ENCODE assay signal across 35 mouse cellular contexts in the genomic region with DNA sequence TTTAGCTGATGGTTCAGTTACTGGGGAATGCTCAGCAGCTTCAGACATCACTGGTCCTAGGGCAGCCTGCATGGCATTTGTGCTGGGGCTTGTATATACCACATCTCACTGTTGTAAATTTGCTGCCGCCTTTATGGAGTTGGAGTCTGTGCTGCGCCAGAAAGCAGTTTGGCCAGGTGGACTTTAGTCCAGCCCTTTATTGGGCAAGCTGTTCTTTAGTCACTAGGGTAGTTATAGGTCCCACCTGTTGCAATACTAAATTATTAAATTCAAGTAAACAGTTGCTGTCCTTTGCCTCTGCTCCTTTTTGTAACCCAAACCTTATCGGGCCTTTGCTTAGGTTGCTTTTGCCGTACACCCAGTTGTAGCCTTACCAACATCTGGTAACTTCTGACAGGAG.
"Had no signal": no experiment of that assay in that cellular context is flagged by ENCODE, and none has a peak within 500 bp of the region (broad histone marks: within the 10 kb centered on the region; RNA-seq: fewer than 3 reads in every experiment).

No protein-coding gene starts in this region.

- DNase-seq: heart, adult 18-20 months; heart, adult 2 months; heart, postnatal 10 days; heart, postnatal 14 days; heart, postnatal 36 days; heart, postnatal 4 days; kidney, adult 11 months; kidney, adult 18-20 months; kidney, adult 2 months; kidney, adult 8-10 months; kidney, adult 9 months; kidney, postnatal 10 days; kidney, postnatal 14 days; kidney, postnatal 36 days; kidney, postnatal 4 days; layer of hippocampus, adult 9-11 months had no signal

- H3K4me3 ChIP-seq: heart, adult 2 months; heart, embryonic 10.5 days; heart, embryonic 12.5 days; heart, embryonic 13.5 days; heart, embryonic 15.5 days; hindbrain, embryonic 10.5 days; hindbrain, embryonic 12.5 days; hindbrain, embryonic 13.5 days; hindbrain, embryonic 15.5 days; intestine, embryonic 15.5 days; kidney, embryonic 15.5 days; layer of hippocampus, adult 2 months had no signal

- H3K9me3 ChIP-seq: heart, embryonic 10.5 days; heart, embryonic 12.5 days; heart, embryonic 15.5 days; hindbrain, embryonic 10.5 days; hindbrain, embryonic 12.5 days; hindbrain, embryonic 13.5 days; hindbrain, embryonic 15.5 days; intestine, embryonic 15.5 days; kidney, embryonic 15.5 days had no signal

- ATAC-seq: hindbrain, embryonic 16.5 days; hindbrain, postnatal 0 days; inflammation-experienced regulatory T-cells, adult 6 months; intestine, embryonic 15.5 days; intestine, embryonic 16.5 days; intestine, postnatal 0 days had no signal

- H3K4me1 ChIP-seq: heart, embryonic 10.5 days; heart, embryonic 12.5 days; heart, embryonic 13.5 days; heart, embryonic 15.5 days; hindbrain, embryonic 10.5 days; hindbrain, embryonic 12.5 days; hindbrain, embryonic 13.5 days; hindbrain, embryonic 15.5 days; intestine, embryonic 15.5 days; kidney, embryonic 15.5 days had no signal

- H3K27ac ChIP-seq: heart, adult 2 months; heart, embryonic 10.5 days; heart, embryonic 15.5 days; hindbrain, embryonic 10.5 days; hindbrain, embryonic 12.5 days; hindbrain, embryonic 13.5 days; hindbrain, embryonic 14.5 days; hindbrain, embryonic 15.5 days; hindbrain, postnatal 0 days; intestine, embryonic 15.5 days; kidney, embryonic 15.5 days; kidney, postnatal 0 days; layer of hippocampus, adult 2 months had no signal

- H3K4me2 ChIP-seq: heart, embryonic 11.5 days; heart, embryonic 12.5 days; heart, embryonic 13.5 days; heart, embryonic 15.5 days; hindbrain, embryonic 12.5 days; hindbrain, embryonic 13.5 days; hindbrain, embryonic 14.5 days; hindbrain, embryonic 15.5 days; intestine, embryonic 15.5 days; kidney, embryonic 15.5 days had no signal

- H3K9ac ChIP-seq: heart, embryonic 12.5 days; heart, embryonic 13.5 days; heart, embryonic 15.5 days; hindbrain, embryonic 12.5 days; hindbrain, embryonic 13.5 days; hindbrain, embryonic 14.5 days; hindbrain, embryonic 15.5 days; intestine, embryonic 15.5 days; kidney, embryonic 15.5 days had no signal

- H3K27me3 ChIP-seq: heart, embryonic 12.5 days; heart, embryonic 13.5 days; heart, embryonic 15.5 days; hindbrain, embryonic 12.5 days; hindbrain, embryonic 13.5 days; hindbrain, embryonic 15.5 days; intestine, embryonic 15.5 days; kidney, embryonic 15.5 days had no signal
